ENCODE assay signal across 10 mouse cellular contexts in the genomic region with DNA sequence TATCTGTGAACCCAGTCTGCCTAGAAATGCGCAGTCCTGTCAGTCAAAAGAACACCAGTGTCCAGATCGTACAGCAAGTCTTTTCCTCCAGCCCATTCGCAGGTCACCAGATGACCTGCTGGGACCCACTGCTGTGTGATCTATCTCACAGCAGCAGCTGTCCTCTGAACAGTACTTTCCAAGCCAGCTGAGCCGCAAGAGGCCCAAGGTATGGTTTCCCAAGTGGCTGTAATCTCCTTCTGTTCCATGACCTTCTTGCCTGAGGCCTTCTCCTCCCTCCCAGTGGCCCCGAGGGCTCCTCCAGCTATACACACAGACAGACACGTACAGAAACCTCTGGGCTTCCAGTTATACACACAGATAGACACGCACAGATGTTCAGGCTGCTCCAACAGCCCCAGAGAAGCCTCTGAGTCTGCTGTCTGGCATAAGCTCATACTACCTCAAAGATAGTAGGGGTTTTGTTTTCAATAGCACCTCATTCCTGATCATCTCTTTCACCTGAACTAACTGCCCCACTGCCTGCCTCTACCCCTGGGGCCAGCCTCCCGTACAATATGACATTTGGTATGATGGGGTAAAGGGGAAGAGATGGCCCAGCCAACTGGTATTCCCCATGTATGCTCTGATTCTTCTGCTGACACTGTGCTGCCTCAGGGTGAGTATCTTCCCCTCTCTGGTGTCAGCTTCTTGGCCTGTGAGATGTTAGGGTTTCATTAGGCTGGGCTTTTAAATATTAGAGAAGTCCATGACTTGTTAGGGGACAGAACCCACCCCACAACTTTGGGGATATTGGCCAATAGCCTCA. TPM values are rescaled to one million over a fixed set of nuclear protein-coding genes. Genes with fewer than 3 reads are reported as not detected.
A peak's percentile ranks its signal among the peaks of the same experiment; 100 is the strongest.
DNase-seq lines count a peak whose midpoint lies in the region; ATAC-seq and TF ChIP-seq lines count a peak whose summit lies in the region.
"Had no signal": no experiment of that assay in that cellular context is flagged by ENCODE, and none has a peak within 500 bp of the region (broad histone marks: within the 10 kb centered on the region; RNA-seq: fewer than 3 reads in every experiment).

No protein-coding gene starts in this region.

- no peak overlapping the region for H3K4me3 ChIP-seq in limb, embryonic 12.5 days (replicated peaks)
- H3K4me3 ChIP-seq in limb, embryonic 10.5 days = no peak overlapping the region
- no peak overlapping the region for H3K4me3 ChIP-seq in forebrain, embryonic 16.5 days (replicated peaks; ENCODE audit: low read length)
- no peak overlapping the region for H3K4me3 ChIP-seq in liver, embryonic 14.5 days (ENCODE audit: insufficient read depth in 1 of 2, low read depth in 2 of 2, low read length in 2 of 2)
- no peak overlapping the region for H3K4me3 ChIP-seq in stomach, embryonic 14.5 days (ENCODE audit: low read depth, low read length)

- peak overlapping the region; percentile 64 for H3K27ac ChIP-seq in limb, embryonic 12.5 days
- H3K27ac ChIP-seq in limb, embryonic 10.5 days = no peak overlapping the region
- H3K27ac ChIP-seq in forebrain, embryonic 16.5 days (ENCODE audit: low read length) = 0 out of 2 replicates have a peak overlapping the region, but pooled peaks have one; percentile 13
- H3K27ac ChIP-seq in liver, embryonic 14.5 days = peak overlapping the region; percentile 67
- peak overlapping the region; percentile 44; the same call in 1 of the 2 replicates for H3K27ac ChIP-seq in stomach, embryonic 14.5 days (ENCODE audit: low read length)

- no peaks in the 10 kb centered on the region for H3K27me3 ChIP-seq in limb, embryonic 12.5 days
- H3K27me3 ChIP-seq in limb, embryonic 10.5 days (ENCODE audit: low read depth, poor library complexity, severe bottlenecking) = no peaks in the 10 kb centered on the region
- H3K27me3 ChIP-seq in forebrain, embryonic 16.5 days (replicated peaks; ENCODE audit: control insufficient read depth, insufficient read depth, low read length) = no peaks in the 10 kb centered on the region
- no peaks in the 10 kb centered on the region for H3K27me3 ChIP-seq in liver, embryonic 14.5 days (ENCODE audit: control insufficient read depth, insufficient read depth, low read length)
- H3K27me3 ChIP-seq in stomach, embryonic 14.5 days (ENCODE audit: control insufficient read depth, insufficient read depth, low read length) = no peaks in the 10 kb centered on the region

- H3K9ac ChIP-seq in limb, embryonic 12.5 days (replicated peaks) = no peak overlapping the region
- no peak overlapping the region for H3K9ac ChIP-seq in forebrain, embryonic 16.5 days (replicated peaks; ENCODE audit: low read depth, low read length)
- H3K9ac ChIP-seq in liver, embryonic 14.5 days (replicated peaks) = no peak overlapping the region; the same call in 1 of the 2 replicates
- no peak overlapping the region for H3K9ac ChIP-seq in stomach, embryonic 14.5 days (replicated peaks; ENCODE audit: low read depth, low read length)

- WGBS in limb, embryonic 12.5 days = 63% methylated on average over 8 of the region's 8 CpGs
- WGBS in limb, embryonic 10.5 days = 72% methylated on average over 8 of the region's 8 CpGs
- WGBS in forebrain, embryonic 16.5 days = 62% methylated on average over 8 of the region's 8 CpGs
- WGBS in liver, embryonic 14.5 days (ENCODE audit: insufficient replicate concordance) = 15% methylated on average over 8 of the region's 8 CpGs
- WGBS in stomach, embryonic 14.5 days = 58% methylated on average over 8 of the region's 8 CpGs

- H3K4me2 ChIP-seq in limb, embryonic 12.5 days = no peak overlapping the region
- no peak overlapping the region for H3K4me2 ChIP-seq in forebrain, embryonic 16.5 days (ENCODE audit: low read length)
- H3K4me2 ChIP-seq in liver, embryonic 14.5 days (ENCODE audit: low read depth) = peak overlapping the region; percentile 70
- H3K4me2 ChIP-seq in stomach, embryonic 14.5 days (replicated peaks; ENCODE audit: low read depth, low read length) = no peak overlapping the region

- TF ChIP-seq CTCF in liver, embryonic 14.5 days (IDR thresholded peaks at IDR 0.05; ENCODE audit: low read depth) = no peak

- no peak for DNase-seq in limb, embryonic 10.5 days (ENCODE audit: low spot score)
- DNase-seq in liver, embryonic 14.5 days (ENCODE audit: low read depth in 3 of 3, low spot score in 3 of 3) = peak; percentile 28 to 46 (median 33)
- no peak for DNase-seq in gastrocnemius, postnatal 10 days
- DNase-seq: cerebellum, adult 8-10 months; gastrocnemius, postnatal 25 days; thymus, postnatal 25 days had no signal

- H3K36me3 ChIP-seq in limb, embryonic 12.5 days = peaks cover 56% of the 10 kb centered on the region
- H3K36me3 ChIP-seq in limb, embryonic 10.5 days = peaks cover 60% of the 10 kb centered on the region
- peaks cover 33% of the 10 kb centered on the region for H3K36me3 ChIP-seq in forebrain, embryonic 16.5 days (ENCODE audit: control insufficient read depth, insufficient read depth)
- H3K36me3 ChIP-seq in liver, embryonic 14.5 days (replicated peaks; ENCODE audit: control insufficient read depth, insufficient read depth, low read depth) = no peaks in the 10 kb centered on the region; the same call in none of the 2 replicates
- H3K36me3 ChIP-seq in stomach, embryonic 14.5 days (ENCODE audit: control insufficient read depth, insufficient read depth, low read length) = peaks cover 45% of the 10 kb centered on the region

- no peak for TF ChIP-seq EP300 in liver, embryonic 14.5 days (IDR thresholded peaks at IDR 0.05; ENCODE audit: low read depth)

- H3K4me1 ChIP-seq in limb, embryonic 12.5 days (replicated peaks) = peaks cover 7% of the 10 kb centered on the region
- H3K4me1 ChIP-seq in limb, embryonic 10.5 days = peaks cover 9% of the 10 kb centered on the region
- H3K4me1 ChIP-seq in forebrain, embryonic 16.5 days (replicated peaks; ENCODE audit: control insufficient read depth, insufficient read depth, low read length) = no peaks in the 10 kb centered on the region
- H3K4me1 ChIP-seq in liver, embryonic 14.5 days (replicated peaks; ENCODE audit: control insufficient read depth in 2 of 2, insufficient read depth in 2 of 2, low read length in 1 of 2) = peaks cover 11 to 25% of the 10 kb centered on the region in 2 experiments
- no peaks in the 10 kb centered on the region; the same call in 1 of the 2 replicates for H3K4me1 ChIP-seq in stomach, embryonic 14.5 days (ENCODE audit: control insufficient read depth, insufficient read depth, low read length)

- ATAC-seq in limb, embryonic 12.5 days (ENCODE audit: insufficient number of reproducible peaks, insufficient read depth, low FRiP score, low TSS enrichment, low read depth) = no peak
- ATAC-seq in forebrain, embryonic 16.5 days = no peak
- ATAC-seq in liver, embryonic 14.5 days (ENCODE audit: insufficient read depth) = peak; percentile 29
- ATAC-seq in stomach, embryonic 14.5 days (ENCODE audit: insufficient number of reproducible peaks, insufficient read depth, low FRiP score, low read depth) = no peak
- ATAC-seq in cerebellum, adult (ENCODE audit: insufficient number of reproducible peaks, low FRiP score, low TSS enrichment) = no peak

- H3K9me3 ChIP-seq in limb, embryonic 12.5 days = no peaks in the 10 kb centered on the region
- H3K9me3 ChIP-seq in limb, embryonic 10.5 days (replicated peaks) = no peaks in the 10 kb centered on the region
- H3K9me3 ChIP-seq in forebrain, embryonic 16.5 days (ENCODE audit: control insufficient read depth, low read length) = no peaks in the 10 kb centered on the region
- no peaks in the 10 kb centered on the region for H3K9me3 ChIP-seq in liver, embryonic 14.5 days (ENCODE audit: control insufficient read depth, low read length)
- no peaks in the 10 kb centered on the region for H3K9me3 ChIP-seq in stomach, embryonic 14.5 days (ENCODE audit: control insufficient read depth, low read depth, low read length)

RNA-seq across cellular contexts. Expression of a gene that starts 19.6 kb away (rescaled TPM):
- polyA plus RNA-seq in limb, embryonic 12.5 days (2016; fragmentation: Nextera tagmentation; extraction: Ambion mirVana) = 5.8 and 5.9 TPM in 2 replicates
- 2.4 and 3.2 TPM in 2 replicates for polyA plus RNA-seq in limb, embryonic 10.5 days (2016; fragmentation: Nextera tagmentation; extraction: Ambion mirVana)
- 14.1 and 20.9 TPM in 2 replicates for polyA plus RNA-seq in forebrain, embryonic 16.5 days (2015; fragmentation: Nextera tagmentation; extraction: Ambion mirVana)
- 8.2 and 8.3 TPM in 2 replicates for polyA plus RNA-seq in liver, embryonic 14.5 days (2012; rRNA removed)
- 4.4 and 5.1 TPM in 2 replicates for polyA plus RNA-seq in liver, embryonic 14.5 days (2014; fragmentation: Nextera tagmentation; extraction: Ambion mirVana)
- 9.1 and 11.2 TPM in 2 replicates for polyA plus RNA-seq in stomach, embryonic 14.5 days (2014; fragmentation: Nextera tagmentation; extraction: Ambion mirVana)
- 1 to 10 TPM; 8.7 to 9.1 TPM for total RNA-seq in gastrocnemius, postnatal 10 days (2021)

RNA-seq across cellular contexts. Expression of a gene that starts 40.6 kb away (rescaled TPM):
- 117 and 124 TPM in 2 replicates for polyA plus RNA-seq in limb, embryonic 12.5 days (2016; fragmentation: Nextera tagmentation; extraction: Ambion mirVana)
- 158 TPM in 2 replicates for polyA plus RNA-seq in limb, embryonic 10.5 days (2016; fragmentation: Nextera tagmentation; extraction: Ambion mirVana)
- 171 and 173 TPM in 2 replicates for polyA plus RNA-seq in forebrain, embryonic 16.5 days (2015; fragmentation: Nextera tagmentation; extraction: Ambion mirVana)
- 41.9 and 49.2 TPM in 2 replicates for polyA plus RNA-seq in liver, embryonic 14.5 days (2012; rRNA removed)
- polyA plus RNA-seq in liver, embryonic 14.5 days (2014; fragmentation: Nextera tagmentation; extraction: Ambion mirVana) = 22.7 and 25.8 TPM in 2 replicates
- polyA plus RNA-seq in stomach, embryonic 14.5 days (2014; fragmentation: Nextera tagmentation; extraction: Ambion mirVana) = 49.1 and 54.5 TPM in 2 replicates
- 10 to 100 TPM; 14.5 to 18.1 TPM for total RNA-seq in gastrocnemius, postnatal 10 days (2021)

RNA-seq across cellular contexts. Expression of a gene that starts 59.5 kb away (rescaled TPM):
- polyA plus RNA-seq in limb, embryonic 12.5 days (2016; fragmentation: Nextera tagmentation; extraction: Ambion mirVana) = 32.0 and 35.8 TPM in 2 replicates
- 39.2 and 41.5 TPM in 2 replicates for polyA plus RNA-seq in limb, embryonic 10.5 days (2016; fragmentation: Nextera tagmentation; extraction: Ambion mirVana)
- polyA plus RNA-seq in forebrain, embryonic 16.5 days (2015; fragmentation: Nextera tagmentation; extraction: Ambion mirVana) = 18.0 and 18.4 TPM in 2 replicates
- 116 and 122 TPM in 2 replicates for polyA plus RNA-seq in liver, embryonic 14.5 days (2012; rRNA removed)
- 240 and 255 TPM in 2 replicates for polyA plus RNA-seq in liver, embryonic 14.5 days (2014; fragmentation: Nextera tagmentation; extraction: Ambion mirVana)
- 26.0 and 28.6 TPM in 2 replicates for polyA plus RNA-seq in stomach, embryonic 14.5 days (2014; fragmentation: Nextera tagmentation; extraction: Ambion mirVana)
- 10 to 100 TPM; 15.0 to 18.9 TPM for total RNA-seq in gastrocnemius, postnatal 10 days (2021)

RNA-seq across cellular contexts. Expression of a gene that starts 59.6 kb away (rescaled TPM):
- polyA plus RNA-seq in limb, embryonic 12.5 days (2016; fragmentation: Nextera tagmentation; extraction: Ambion mirVana) = 2.2 and 2.3 TPM in 2 replicates
- polyA plus RNA-seq in limb, embryonic 10.5 days (2016; fragmentation: Nextera tagmentation; extraction: Ambion mirVana) = 2.3 TPM in 2 replicates
- polyA plus RNA-seq in forebrain, embryonic 16.5 days (2015; fragmentation: Nextera tagmentation; extraction: Ambion mirVana) = 1.2 and 1.5 TPM in 2 replicates
- polyA plus RNA-seq in liver, embryonic 14.5 days (2012; rRNA removed) = 0.08 TPM in 1 of 2 replicates, not detected in the other
- polyA plus RNA-seq in liver, embryonic 14.5 days (2014; fragmentation: Nextera tagmentation; extraction: Ambion mirVana) = 0.09 and 0.10 TPM in 2 replicates
- polyA plus RNA-seq in stomach, embryonic 14.5 days (2014; fragmentation: Nextera tagmentation; extraction: Ambion mirVana) = 0.35 and 0.72 TPM in 2 replicates
- total RNA-seq in gastrocnemius, postnatal 10 days (2021) = 1 to 10 TPM in 1 of 2 experiments, under 1 TPM in 1; 0.59 to 1.1 TPM

Comparison
In these comparisons a context has a peak if more than half of its experiments do, and no peak if none do; other contexts are left out.
1. DNase-seq: peak in liver, embryonic 14.5 days (3 of 3); none in limb, embryonic 10.5 days (single experiment) and gastrocnemius, postnatal 10 days (single experiment).